ENCODE assay signal across 11 mouse cellular contexts in genomic region chr2:71250841-71251240, GRCm38 (mm10). TPM values are rescaled to one million over a fixed set of nuclear protein-coding genes. Genes with fewer than 3 reads are reported as not detected.
DNase-seq lines count a peak whose midpoint lies in the region; ATAC-seq and TF ChIP-seq lines count a peak whose summit lies in the region.
"Had no signal": no experiment of that assay in that cellular context is flagged by ENCODE, and none has a peak within 500 bp of the region (broad histone marks: within the 10 kb centered on the region; RNA-seq: fewer than 3 reads in every experiment).

No protein-coding gene starts in this region.

- no peak overlapping the region for H3K27ac ChIP-seq in kidney, adult 2 months (ENCODE audit: insufficient read depth, low read depth, low read length)
- H3K27ac ChIP-seq: hindbrain, embryonic 12.5 days; macrophage had no signal

- peaks cover 6% of the 10 kb centered on the region for H3K36me3 ChIP-seq in kidney, adult 2 months (ENCODE audit: control insufficient read depth, insufficient read depth, low read length)

- no peak for ATAC-seq in monocyte, adult 5-6 weeks (replicated peaks; ENCODE audit: insufficient number of reproducible peaks, low FRiP score, low TSS enrichment, poor library complexity, severe bottlenecking)

- WGBS in kidney, adult 2 months = 55% methylated on average over 5 of the region's 5 CpGs

- peaks cover 3% of the 10 kb centered on the region; the same call in 1 of the 2 replicates for H3K4me1 ChIP-seq in kidney, adult 2 months (ENCODE audit: control insufficient read depth, insufficient read depth, low read length)
- H3K4me1 ChIP-seq: hindbrain, embryonic 12.5 days had no signal

- peak; percentile 42; the same call in 1 of the 2 replicates for TF ChIP-seq CTCF in kidney, adult 2 months (conservative IDR thresholded peaks at IDR 0.05; ENCODE audit: insufficient read depth, insufficient read length, low read depth, low read length)

- H3K27me3 ChIP-seq in kidney, adult 2 months (replicated peaks; ENCODE audit: control insufficient read depth, insufficient read depth, low read length) = no peaks in the 10 kb centered on the region
- H3K27me3 ChIP-seq: hindbrain, embryonic 12.5 days had no signal

- TF ChIP-seq POLR2A in kidney, adult 2 months (IDR thresholded peaks at IDR 0.05; ENCODE audit: low read depth, low read length) = no peak

- DNase-seq in cerebellum, adult 9-10 months = peak; percentile 20
- DNase-seq in cerebellum, postnatal 25 days = no peak
- DNase-seq in kidney, adult 2 months = peak; percentile 56
- DNase-seq in kidney, postnatal 4 days = no peak
- DNase-seq in thymus, postnatal 14 days = peak; percentile 9
- no peak for DNase-seq in thymus, adult 18-20 months
- no peak for DNase-seq in spleen, adult 12 weeks (ENCODE audit: low spot score)
- DNase-seq: gastrocnemius, postnatal 14 days had no signal

- no peak overlapping the region for H3K4me3 ChIP-seq in kidney, adult 2 months (ENCODE audit: insufficient read depth, low read depth, low read length)
- H3K4me3 ChIP-seq: hindbrain, embryonic 12.5 days had no signal

RNA-seq across cellular contexts. Expression of gene Dync1i2, which starts 39.3 kb away (rescaled TPM):
- 17.5 and 28.8 TPM in 2 replicates for polyA plus RNA-seq in kidney, adult 2 months (2012; rRNA removed)
- 121 to 141 TPM (median 135 TPM) in 3 replicates for total RNA-seq in monocyte, adult 5-6 weeks (2017)

Comparison
In these comparisons a context has a peak if more than half of its experiments do, and no peak if none do; other contexts are left out.
1. DNase-seq: peak in cerebellum, adult 9-10 months (single experiment), kidney, adult 2 months (single experiment) and thymus, postnatal 14 days (single experiment); none in cerebellum, postnatal 25 days (0 of 2), kidney, postnatal 4 days (0 of 2), thymus, adult 18-20 months (0 of 2) and spleen, adult 12 weeks (single experiment).